Mouse (Mus musculus): ENCODE measurements around the gene Dnah9. TPM values are rescaled to one million over a fixed set of nuclear protein-coding genes. Genes with fewer than 3 reads are reported as not detected.

The Dnah9 gene
- polyA plus RNA-seq, 1 experiment = not detected

DNA sequence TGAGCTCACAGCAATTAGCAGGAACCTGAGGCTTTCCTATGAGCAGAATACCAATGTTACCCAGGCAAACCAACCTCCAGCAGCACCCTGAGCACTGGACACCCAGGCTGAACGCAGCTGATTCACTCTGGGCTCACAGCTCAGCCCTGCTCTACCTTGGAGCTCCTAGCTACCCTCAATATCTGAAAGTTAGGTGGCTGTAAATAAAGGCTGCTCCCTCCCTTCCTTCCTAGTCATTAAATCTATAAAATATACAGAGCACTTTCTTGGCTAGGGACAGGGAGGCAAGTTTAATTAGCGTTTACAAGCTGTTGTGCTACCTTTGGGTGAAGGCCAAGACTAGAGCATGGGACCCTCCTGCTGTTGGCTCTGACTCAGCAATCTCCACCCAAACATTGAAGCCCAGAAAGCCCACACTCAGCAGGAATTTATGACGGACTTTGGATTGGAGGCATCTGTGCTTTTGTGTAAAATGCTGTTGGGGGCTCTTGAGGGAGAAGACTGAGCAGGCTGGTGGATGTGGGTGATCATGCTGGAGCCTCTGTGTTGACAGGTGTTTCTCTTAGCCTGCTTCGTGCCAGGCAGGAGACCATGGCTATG is 121.7 kb downstream of the Dnah9 start:
- no peak for TF ChIP-seq GATA1 (IDR thresholded peaks at IDR 0.05; ENCODE audit: low read length)

DNA sequence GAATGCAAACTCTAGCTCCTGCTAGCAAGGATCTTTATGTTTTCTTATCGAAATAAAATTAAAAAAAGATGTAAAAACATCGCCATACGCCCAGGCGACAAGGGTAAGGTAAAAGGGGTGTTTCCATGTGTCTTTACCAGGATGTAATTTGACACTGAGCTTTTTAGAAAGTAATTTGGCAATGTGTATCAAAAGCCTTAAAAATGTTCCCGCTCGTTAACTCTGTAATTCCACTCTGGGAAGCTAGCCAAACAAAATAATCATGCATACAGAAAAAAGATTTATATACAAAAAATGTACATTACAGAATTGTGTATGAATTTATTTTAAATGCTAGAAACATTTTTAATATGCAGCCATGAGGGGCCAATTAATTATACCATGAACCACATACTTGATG is 124.7 kb downstream of the Dnah9 start:
- TF ChIP-seq GATA1 (IDR thresholded peaks at IDR 0.05; ENCODE audit: low read length) = no peak

GRCm38 (mm10) chr11:66042531-66042930 is 125.8 kb downstream of the Dnah9 start:
- no peak for TF ChIP-seq GATA1 (IDR thresholded peaks at IDR 0.05; ENCODE audit: low read length)

- TF ChIP-seq GATA1 (IDR thresholded peaks at IDR 0.05; ENCODE audit: low read length) = no peak
These were observed 142.6 kb downstream of the Dnah9 start for GRCm38 (mm10) chr11:66025728-66026127.

DNA sequence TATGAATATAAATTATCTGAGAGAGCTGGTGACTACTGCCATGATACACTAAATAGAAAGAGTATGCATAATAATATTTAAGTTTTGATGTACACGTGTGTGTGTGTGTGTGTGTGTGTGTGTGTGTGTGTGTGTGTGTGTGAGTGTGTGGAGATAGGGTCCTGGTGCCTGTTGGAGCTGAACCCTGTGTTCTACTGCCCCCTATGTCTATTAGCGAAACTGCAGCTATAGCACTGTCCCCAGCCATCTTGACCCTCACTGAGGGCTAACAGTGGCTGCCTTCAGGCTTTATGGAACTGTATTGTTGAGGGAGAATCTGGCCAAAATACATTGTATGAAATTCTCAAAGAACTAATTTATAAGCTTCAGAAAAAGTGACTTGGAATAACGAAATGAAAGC is 192.5 kb downstream of the Dnah9 start:
- no peak for TF ChIP-seq GATA1 (IDR thresholded peaks at IDR 0.05; ENCODE audit: low read length)

DNA sequence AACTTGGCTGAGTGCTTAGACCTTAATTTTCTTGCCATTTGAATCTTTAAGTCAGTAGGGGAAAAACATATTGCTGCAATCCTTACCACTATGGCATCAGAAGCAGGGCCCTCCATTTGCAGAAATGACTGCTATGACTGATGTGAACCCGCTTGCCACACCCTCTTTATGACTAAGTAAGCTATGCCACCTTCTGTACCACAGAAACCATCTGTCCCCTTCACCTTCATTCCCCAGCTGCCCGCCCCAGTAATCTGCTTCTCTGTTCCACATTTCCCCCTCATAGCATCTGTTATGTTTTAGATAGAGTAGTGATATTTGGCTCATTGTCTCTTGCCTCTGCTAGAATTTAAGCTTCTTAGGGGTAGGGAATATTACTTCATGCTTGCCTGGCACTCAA is 237.6 kb downstream of the Dnah9 start:
- no peak for TF ChIP-seq GATA1 (IDR thresholded peaks at IDR 0.05; ENCODE audit: low read length)

GRCm38 (mm10) chr11:65930359-65930758 is 238.0 kb downstream of the Dnah9 start:
- no peak for TF ChIP-seq GATA1 (IDR thresholded peaks at IDR 0.05; ENCODE audit: low read length)

DNA sequence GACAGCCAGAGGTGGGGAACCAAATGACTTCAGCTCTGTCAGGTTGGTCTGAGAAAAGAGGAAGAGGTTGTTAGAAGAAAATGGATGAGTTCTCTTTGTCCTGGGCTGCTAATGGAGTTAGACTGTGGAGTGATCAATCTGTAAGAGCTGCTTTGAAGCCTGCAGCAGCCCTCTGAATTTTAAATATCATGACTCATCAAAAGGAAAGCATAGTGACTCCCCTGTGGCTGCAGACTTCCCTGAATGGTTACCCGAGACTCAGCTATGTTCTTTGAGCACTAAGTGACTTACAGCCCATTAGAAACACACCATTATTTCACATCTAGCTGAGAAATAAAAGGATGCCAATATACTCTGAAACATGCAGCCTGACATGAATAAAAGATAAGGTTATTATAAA is 240.4 kb downstream of the Dnah9 start:
- no peak for TF ChIP-seq GATA1 (IDR thresholded peaks at IDR 0.05; ENCODE audit: low read length)

DNA sequence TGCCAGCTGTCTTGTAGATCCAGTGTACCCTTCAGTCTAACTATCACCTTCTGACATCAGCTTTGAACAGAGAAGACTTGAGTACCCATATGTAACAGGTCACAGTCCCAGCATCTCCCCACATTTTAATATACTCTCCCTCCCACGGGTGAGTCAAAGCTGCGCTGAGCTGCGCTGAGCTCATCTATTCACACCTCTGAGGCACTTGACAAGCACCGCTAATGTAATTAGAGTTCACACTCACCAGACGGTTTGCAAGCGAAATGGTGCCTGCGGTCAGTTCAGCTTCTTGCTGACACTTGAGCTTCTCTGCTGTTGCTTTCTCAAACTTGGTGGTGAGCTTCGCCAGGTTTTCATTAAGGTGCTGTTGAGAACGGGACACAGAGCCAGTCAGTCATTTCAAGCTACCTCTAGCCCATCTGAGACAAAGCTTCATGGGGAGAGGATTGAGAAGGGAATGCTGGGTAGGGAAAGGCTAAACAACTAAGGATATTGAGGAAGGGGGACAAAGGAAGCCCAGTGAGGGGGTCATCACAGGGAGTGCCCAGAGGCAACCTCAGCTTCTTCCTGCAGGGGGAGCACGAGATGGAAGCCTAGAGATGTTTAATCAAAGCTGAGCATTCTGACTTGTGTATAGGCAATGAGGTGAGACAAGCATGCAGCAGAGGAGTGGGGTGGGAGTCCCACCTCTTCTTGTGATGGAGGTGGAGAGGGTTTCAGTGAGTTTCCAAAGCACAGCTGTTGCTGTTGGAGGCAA is 249.7 kb downstream of the Dnah9 start:
- TF ChIP-seq GATA1 (IDR thresholded peaks at IDR 0.05; ENCODE audit: low read length) = no peak

GRCm38 (mm10) chr11:65909195-65909594 is 259.2 kb downstream of the Dnah9 start:
- TF ChIP-seq GATA1 (IDR thresholded peaks at IDR 0.05; ENCODE audit: low read length) = no peak

DNA sequence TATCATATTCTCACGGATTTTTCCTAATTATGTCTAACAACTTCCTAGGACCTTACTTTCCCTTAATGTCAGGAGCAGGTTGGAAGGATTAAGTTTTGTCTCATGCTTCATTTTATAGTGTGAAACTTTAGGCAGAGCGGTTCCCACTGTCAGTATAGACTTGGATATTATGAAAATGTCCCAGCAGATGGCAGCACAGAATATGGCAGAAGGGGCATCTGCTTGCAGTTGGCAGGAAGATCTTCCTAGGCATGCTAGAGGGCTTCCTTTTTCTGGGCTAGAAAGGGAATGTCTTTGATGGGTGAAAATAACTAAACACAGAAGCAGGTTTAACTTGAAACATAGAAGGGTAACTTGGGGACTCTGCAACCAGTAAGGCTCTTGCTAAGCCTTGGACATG is 262.9 kb downstream of the Dnah9 start:
- TF ChIP-seq GATA1 (IDR thresholded peaks at IDR 0.05; ENCODE audit: low read length) = no peak

DNA sequence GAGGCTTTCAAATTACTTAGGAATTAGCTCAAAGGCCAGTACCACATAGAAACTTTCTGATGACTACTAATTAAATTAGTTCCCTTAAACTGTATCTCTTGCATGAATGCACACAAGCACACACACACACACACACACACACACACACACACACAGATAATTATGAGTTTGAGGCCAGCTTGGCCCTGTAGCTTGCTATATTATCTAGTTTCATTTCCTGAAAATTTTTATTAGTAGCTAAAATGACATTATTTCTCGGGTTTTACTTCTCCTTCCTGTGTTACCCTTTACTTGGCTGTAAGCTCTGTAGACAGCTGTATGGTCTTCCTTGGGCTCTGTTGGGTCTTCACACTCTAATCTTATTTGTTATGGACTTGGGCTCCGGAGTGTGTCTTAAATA is 264.4 kb downstream of the Dnah9 start:
- no peak for TF ChIP-seq GATA1 (IDR thresholded peaks at IDR 0.05; ENCODE audit: low read length)

DNA sequence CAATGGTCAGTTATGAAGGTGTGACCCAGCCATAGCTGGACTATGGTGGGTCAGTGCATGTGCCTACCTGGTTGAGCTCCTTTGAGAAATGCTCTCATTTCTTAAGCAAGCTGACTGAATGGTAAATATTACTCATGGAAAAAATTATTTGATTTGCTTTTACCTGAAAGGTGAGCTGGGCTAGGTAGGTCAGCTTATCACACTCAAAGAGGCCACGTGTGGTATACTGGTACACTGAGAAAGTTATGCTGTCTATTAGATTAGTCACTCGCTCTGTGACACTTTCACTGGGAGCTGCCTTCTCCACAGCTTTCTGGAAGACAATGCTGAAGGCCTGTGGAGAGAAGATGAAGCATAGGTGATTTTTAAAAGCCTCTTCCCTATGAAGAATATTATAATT is 286.9 kb downstream of the Dnah9 start:
- no peak for TF ChIP-seq GATA1 (IDR thresholded peaks at IDR 0.05; ENCODE audit: low read length)

- no peak for TF ChIP-seq GATA1 (IDR thresholded peaks at IDR 0.05; ENCODE audit: low read length)
These were observed 291.1 kb downstream of the Dnah9 start for GRCm38 (mm10) chr11:65877146-65877775.

DNA sequence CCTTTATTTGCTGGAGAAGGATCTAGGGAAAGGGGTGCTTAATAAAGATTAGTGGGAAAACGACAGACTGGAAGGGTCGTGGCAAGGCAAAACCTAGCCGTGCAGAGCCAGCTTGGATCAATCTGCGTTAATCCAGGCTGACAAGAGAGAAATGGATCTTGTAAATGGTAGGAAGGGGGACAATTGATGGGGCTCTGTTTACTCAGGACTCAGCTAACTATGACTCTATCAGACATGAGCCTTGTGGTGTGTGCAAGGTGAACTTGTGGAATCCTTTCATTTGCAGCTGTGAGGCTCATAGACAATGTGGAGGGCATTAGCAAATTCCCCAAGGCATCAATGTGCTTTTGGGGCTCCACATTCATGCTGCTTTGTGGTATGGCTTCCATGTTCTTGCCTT is 306.9 kb downstream of the Dnah9 start:
- TF ChIP-seq GATA1 (IDR thresholded peaks at IDR 0.05; ENCODE audit: low read length) = no peak

DNA sequence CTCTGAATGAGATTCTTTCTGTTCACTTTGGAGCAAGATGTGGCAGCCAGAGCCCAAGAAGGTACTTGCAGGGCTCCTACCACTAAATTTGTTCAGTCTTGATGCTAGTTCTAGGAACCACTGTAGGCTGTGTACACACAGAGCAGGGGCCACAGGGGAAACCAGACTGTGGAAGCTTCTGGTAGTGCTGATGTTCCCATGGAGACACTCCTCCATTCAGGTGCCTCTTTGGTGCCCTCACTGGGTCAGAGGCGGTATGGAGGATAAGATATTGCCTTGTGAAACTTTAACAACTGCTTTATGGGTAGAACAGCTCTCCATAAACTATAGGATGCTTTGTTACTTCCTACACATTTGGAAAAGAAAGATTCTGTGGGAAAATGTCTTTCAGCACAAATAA is 316.3 kb downstream of the Dnah9 start:
- TF ChIP-seq GATA1 (IDR thresholded peaks at IDR 0.05; ENCODE audit: low read length) = no peak

GRCm38 (mm10) chr11:65846446-65846845 is 321.9 kb downstream of the Dnah9 start:
- no peak for TF ChIP-seq GATA1 (IDR thresholded peaks at IDR 0.05; ENCODE audit: low read length)

All from G1E-ER4 (cell line).